Mouse (Mus musculus): Measurements from ENCODE around the gene Ran. TPM values are rescaled to one million over a fixed set of nuclear protein-coding genes. Genes with fewer than 3 reads are reported as not detected.

Ran gene
- polyA plus RNA-seq, 1 experiment from 2014 or later, result 886 TPM

GRCm38 (mm10) chr5:129020300-129020668 lies 415 bp downstream of the Ran start:
- Histone ChIP-seq H3K27me3 (ENCODE audit: insufficient read depth, poor library complexity, severe bottlenecking) (no peaks in the 10 kb centered on the region), H3K27ac (peak overlapping the region; percentile 100), H3K9me3 (no peaks in the 10 kb centered on the region), H3K4me1 (replicated peaks) (peaks cover 25% of the 10 kb centered on the region; the same call in 1 of the 2 replicates), H3K4me3 (peak overlapping the region; percentile 97), H3K36me3 (peaks cover 45% of the 10 kb centered on the region)
- WGBS, result under 1% methylated on average over 56 of the region's 56 CpGs
- no peak for DNase-seq (ENCODE audit: low spot score)

GRCm38 (mm10) chr5:129020731-129021130 lies 862 bp downstream of the Ran start:
- peaks cover 49% of the 10 kb centered on the region for H3K36me3 ChIP-seq
- H3K4me3 ChIP-seq, result peak overlapping the region; percentile 97
- 2% methylated on average over 28 of the region's 28 CpGs for WGBS
- H3K27ac ChIP-seq, result peak overlapping the region; percentile 100
- DNase-seq (ENCODE audit: low spot score), result peak; percentile 51
- H3K27me3 ChIP-seq (ENCODE audit: insufficient read depth, poor library complexity, severe bottlenecking), result no peaks in the 10 kb centered on the region
- no peaks in the 10 kb centered on the region for H3K9me3 ChIP-seq
- H3K4me1 ChIP-seq (replicated peaks), result peaks cover 25% of the 10 kb centered on the region; the same call in 1 of the 2 replicates

GRCm38 (mm10) chr5:129025048-129025447 lies 5.2 kb downstream of the Ran start:
- peaks cover 62% of the 10 kb centered on the region for H3K36me3 ChIP-seq

GRCm38 (mm10) chr5:129025725-129026124 lies 5.9 kb downstream of the Ran start:
- H3K36me3 ChIP-seq, result peaks cover 61% of the 10 kb centered on the region
- no peaks in the 10 kb centered on the region for H3K27me3 ChIP-seq (ENCODE audit: insufficient read depth, poor library complexity, severe bottlenecking)
- no peak overlapping the region for H3K4me3 ChIP-seq
- WGBS, result 95% methylated on average over 2 of the region's 2 CpGs
- H3K4me1 ChIP-seq (replicated peaks), result peaks cover 12% of the 10 kb centered on the region; the same call in 1 of the 2 replicates
- DNase-seq (ENCODE audit: low spot score), result no peak
- H3K9me3 ChIP-seq, result no peaks in the 10 kb centered on the region
- H3K27ac ChIP-seq, result no peak overlapping the region

More at GRCm38 (mm10) chr5:129025048-129025447, 5.2 kb downstream of the Ran start:
- H3K9me3 ChIP-seq, result no peaks in the 10 kb centered on the region
- peaks cover 12% of the 10 kb centered on the region; the same call in 1 of the 2 replicates for H3K4me1 ChIP-seq (replicated peaks)
- no peak overlapping the region for H3K4me3 ChIP-seq
- no peaks in the 10 kb centered on the region for H3K27me3 ChIP-seq (ENCODE audit: insufficient read depth, poor library complexity, severe bottlenecking)
- DNase-seq (ENCODE audit: low spot score), result no peak
- no peak overlapping the region for H3K27ac ChIP-seq
- WGBS, result 47% methylated on average over 2 of the region's 2 CpGs

GRCm38 (mm10) chr5:129026171-129026570 lies 6.3 kb downstream of the Ran start:
- Histone ChIP-seq H3K27me3 (ENCODE audit: insufficient read depth, poor library complexity, severe bottlenecking) (no peaks in the 10 kb centered on the region), H3K36me3 (peaks cover 57% of the 10 kb centered on the region), H3K27ac (no peak overlapping the region), H3K4me1 (replicated peaks) (peaks cover 12% of the 10 kb centered on the region; the same call in 1 of the 2 replicates), H3K4me3 (no peak overlapping the region), H3K9me3 (no peaks in the 10 kb centered on the region)
- 94% methylated on average over 3 of the region's 3 CpGs for WGBS
- DNase-seq (ENCODE audit: low spot score), result no peak

- Histone ChIP-seq H3K4me1 (replicated peaks) (peaks cover 9% of the 10 kb centered on the region; the same call in 1 of the 2 replicates), H3K27me3 (ENCODE audit: insufficient read depth, poor library complexity, severe bottlenecking) (no peaks in the 10 kb centered on the region), H3K27ac (no peak overlapping the region), H3K4me3 (no peak overlapping the region), H3K36me3 (peaks cover 52% of the 10 kb centered on the region), H3K9me3 (no peaks in the 10 kb centered on the region)
- no peak for DNase-seq (ENCODE audit: low spot score)
- 78% methylated on average over 1 of the region's 1 CpGs for WGBS
Observed at GRCm38 (mm10) chr5:129026637-129027036, 6.8 kb downstream of the Ran start.

- Histone ChIP-seq H3K27me3 (ENCODE audit: insufficient read depth, poor library complexity, severe bottlenecking) (no peaks in the 10 kb centered on the region), H3K9me3 (peaks cover 5% of the 10 kb centered on the region; the same call in 1 of the 2 replicates), H3K4me1 (replicated peaks) (no peaks in the 10 kb centered on the region), H3K27ac (no peak overlapping the region), H3K36me3 (peaks cover 28% of the 10 kb centered on the region), H3K4me3 (no peak overlapping the region)
- DNase-seq (ENCODE audit: low spot score), result no peak
- 76% methylated on average over 5 of the region's 5 CpGs for WGBS
Observed at GRCm38 (mm10) chr5:129029131-129029723, 9.4 kb downstream of the Ran start.

- no peak overlapping the region for H3K27ac ChIP-seq
- H3K36me3 ChIP-seq, result no peaks in the 10 kb centered on the region
- no peak overlapping the region for H3K4me3 ChIP-seq
- H3K4me1 ChIP-seq (replicated peaks), result no peaks in the 10 kb centered on the region
- DNase-seq (ENCODE audit: low spot score), result no peak
- no peaks in the 10 kb centered on the region for H3K27me3 ChIP-seq (ENCODE audit: insufficient read depth, poor library complexity, severe bottlenecking)
- peaks cover 5% of the 10 kb centered on the region; the same call in 1 of the 2 replicates for H3K9me3 ChIP-seq
- 87% methylated on average over 5 of the region's 5 CpGs for WGBS
Observed at GRCm38 (mm10) chr5:129036678-129037077, 16.8 kb downstream of the Ran start.

GRCm38 (mm10) chr5:129037739-129038138 lies 17.9 kb downstream of the Ran start:
- no peaks in the 10 kb centered on the region for H3K27me3 ChIP-seq (ENCODE audit: insufficient read depth, poor library complexity, severe bottlenecking)
- 90% methylated on average over 7 of the region's 7 CpGs for WGBS
- H3K27ac ChIP-seq, result no peak overlapping the region
- H3K36me3 ChIP-seq, result no peaks in the 10 kb centered on the region
- H3K4me1 ChIP-seq (replicated peaks), result no peaks in the 10 kb centered on the region
- H3K4me3 ChIP-seq, result no peak overlapping the region
- no peak for DNase-seq (ENCODE audit: low spot score)
- H3K9me3 ChIP-seq, result peaks cover 5% of the 10 kb centered on the region; the same call in 1 of the 2 replicates

- Histone ChIP-seq H3K27me3 (ENCODE audit: insufficient read depth, poor library complexity, severe bottlenecking) (no peaks in the 10 kb centered on the region), H3K36me3 (no peaks in the 10 kb centered on the region), H3K9me3 (no peaks in the 10 kb centered on the region), H3K27ac (no peak overlapping the region; the same call in 1 of the 2 replicates), H3K4me3 (no peak overlapping the region), H3K4me1 (replicated peaks) (peaks cover 18% of the 10 kb centered on the region)
- DNase-seq (ENCODE audit: low spot score), result no peak
- 68% methylated on average over 26 of the region's 26 CpGs for whole genome bisulfite sequencing
Observed at GRCm38 (mm10) chr5:129045641-129046580, 26.0 kb downstream of the Ran start.

GRCm38 (mm10) chr5:129049372-129049771 lies 29.5 kb downstream of the Ran start:
- H3K9me3 ChIP-seq, result no peaks in the 10 kb centered on the region
- no peak overlapping the region for H3K4me3 ChIP-seq
- DNase-seq (ENCODE audit: low spot score), result peak; percentile 68
- H3K27ac ChIP-seq, result peak overlapping the region; percentile 31; the same call in 1 of the 2 replicates
- H3K36me3 ChIP-seq, result no peaks in the 10 kb centered on the region
- 70% methylated on average over 9 of the region's 9 CpGs for WGBS
- H3K4me1 ChIP-seq (replicated peaks), result peaks cover 27% of the 10 kb centered on the region
- H3K27me3 ChIP-seq (ENCODE audit: insufficient read depth, poor library complexity, severe bottlenecking), result no peaks in the 10 kb centered on the region

GRCm38 (mm10) chr5:129051910-129052309 lies 32.0 kb downstream of the Ran start:
- peaks cover 21% of the 10 kb centered on the region for H3K4me1 ChIP-seq (replicated peaks)
- 89% methylated on average over 3 of the region's 3 CpGs for WGBS
- H3K4me3 ChIP-seq, result no peak overlapping the region
- DNase-seq (ENCODE audit: low spot score), result no peak
- no peaks in the 10 kb centered on the region for H3K9me3 ChIP-seq
- H3K36me3 ChIP-seq, result no peaks in the 10 kb centered on the region
- H3K27me3 ChIP-seq (ENCODE audit: insufficient read depth, poor library complexity, severe bottlenecking), result no peaks in the 10 kb centered on the region
- no peak overlapping the region for H3K27ac ChIP-seq
